Mouse (Mus musculus) small intestine, adult 2 months (tissue): Measurements from ENCODE around the gene Gtf2e1.

Experiments used
- CTCF ChIP-seq: fragments of 200-500 bp; IDR thresholded peaks from 2 replicates; pipeline ENCODE4 v1.5.1; 2012; ENCODE audit warnings: low read depth, mild to moderate bottlenecking, control low read depth, inconsistent platforms, low read length, moderate library complexity, mixed read lengths; ENCODE audit not compliant: insufficient replicate concordance, insufficient read length; ENCODE audit errors: extremely low read depth
- POLR2A ChIP-seq: fragments of 200-500 bp; IDR thresholded peaks from 2 replicates; pipeline ENCODE4 v1.6.1; 2012; ENCODE audit warnings: low read depth, mild to moderate bottlenecking, control low read depth, inconsistent platforms, low read length, moderate library complexity

GRCm38 (mm10) chr16:37469595-37469994 lies 70.0 kb downstream of the Gtf2e1 start:
- TF ChIP-seq POLR2A (no peak), CTCF (no peak)
